Mouse (Mus musculus): ENCODE results near the gene Cyp2c23. TPM values are rescaled to one million over a fixed set of nuclear protein-coding genes. Genes with fewer than 3 reads are reported as not detected.

Cyp2c23 gene
- polyA plus RNA-seq, 1 experiment from 2014 or later, result 0.20 TPM

- Histone ChIP-seq H3K4me1 (ENCODE audit: control insufficient read depth, insufficient read depth, low read length) (no peaks in the 10 kb centered on the region), H3K36me3 (ENCODE audit: control insufficient read depth, insufficient read depth, low read length) (no peaks in the 10 kb centered on the region), H3K9me3 (replicated peaks; ENCODE audit: control insufficient read depth, low read length) (0 out of 2 replicates have a peak, but pooled peaks cover 3% of the 10 kb centered on the region), H3K4me2 (no peak overlapping the region), H3K9ac (ENCODE audit: low read depth, low read length) (no peak overlapping the region), H3K27ac (ENCODE audit: low read depth, low read length) (no peak overlapping the region), H3K27me3 (ENCODE audit: control insufficient read depth, insufficient read depth, low read length) (no peaks in the 10 kb centered on the region), H3K4me3 (ENCODE audit: low read depth, low read length) (no peak overlapping the region)
- 21% methylated on average over 2 of the region's 2 CpGs for WGBS (ENCODE audit: insufficient replicate concordance)
- ATAC-seq (replicated peaks; ENCODE audit: insufficient number of reproducible peaks, low FRiP score, low TSS enrichment), result no peak
Observed at GRCm38 (mm10) chr19:43959162-43959561, 69.8 kb downstream of the Cyp2c23 start.

GRCm38 (mm10) chr19:43957881-43958280, 71.1 kb downstream of the Cyp2c23 start:
- H3K9ac ChIP-seq (ENCODE audit: low read depth, low read length), result no peak overlapping the region
- H3K4me2 ChIP-seq, result no peak overlapping the region
- WGBS (ENCODE audit: insufficient replicate concordance), result 93% methylated on average over 4 of the region's 4 CpGs
- H3K4me3 ChIP-seq (ENCODE audit: low read depth, low read length), result no peak overlapping the region
- H3K36me3 ChIP-seq (ENCODE audit: control insufficient read depth, insufficient read depth, low read length), result no peaks in the 10 kb centered on the region
- no peak for ATAC-seq (replicated peaks; ENCODE audit: insufficient number of reproducible peaks, low FRiP score, low TSS enrichment)
- H3K4me1 ChIP-seq (ENCODE audit: control insufficient read depth, insufficient read depth, low read length), result no peaks in the 10 kb centered on the region
- no peak overlapping the region for H3K27ac ChIP-seq (ENCODE audit: low read depth, low read length)
- H3K27me3 ChIP-seq (ENCODE audit: control insufficient read depth, insufficient read depth, low read length), result no peaks in the 10 kb centered on the region
- H3K9me3 ChIP-seq (replicated peaks; ENCODE audit: control insufficient read depth, low read length), result 0 out of 2 replicates have a peak, but pooled peaks cover 3% of the 10 kb centered on the region

GRCm38 (mm10) chr19:43957402-43957801, 71.6 kb downstream of the Cyp2c23 start:
- Histone ChIP-seq H3K9ac (ENCODE audit: low read depth, low read length) (no peak overlapping the region), H3K27ac (ENCODE audit: low read depth, low read length) (no peak overlapping the region), H3K27me3 (ENCODE audit: control insufficient read depth, insufficient read depth, low read length) (no peaks in the 10 kb centered on the region), H3K4me1 (ENCODE audit: control insufficient read depth, insufficient read depth, low read length) (no peaks in the 10 kb centered on the region), H3K9me3 (replicated peaks; ENCODE audit: control insufficient read depth, low read length) (0 out of 2 replicates have a peak, but pooled peaks cover 3% of the 10 kb centered on the region), H3K36me3 (ENCODE audit: control insufficient read depth, insufficient read depth, low read length) (no peaks in the 10 kb centered on the region), H3K4me2 (no peak overlapping the region), H3K4me3 (ENCODE audit: low read depth, low read length) (no peak overlapping the region)
- ATAC-seq (replicated peaks; ENCODE audit: insufficient number of reproducible peaks, low FRiP score, low TSS enrichment), result no peak
- 20% methylated on average over 4 of the region's 4 CpGs for whole genome bisulfite sequencing (ENCODE audit: insufficient replicate concordance)

- WGBS (ENCODE audit: insufficient replicate concordance), result 74% methylated on average over 5 of the region's 5 CpGs
- Histone ChIP-seq H3K4me3 (ENCODE audit: low read depth, low read length) (no peak overlapping the region), H3K4me1 (ENCODE audit: control insufficient read depth, insufficient read depth, low read length) (no peaks in the 10 kb centered on the region), H3K36me3 (ENCODE audit: control insufficient read depth, insufficient read depth, low read length) (no peaks in the 10 kb centered on the region), H3K27me3 (ENCODE audit: control insufficient read depth, insufficient read depth, low read length) (no peaks in the 10 kb centered on the region), H3K4me2 (no peak overlapping the region), H3K9ac (ENCODE audit: low read depth, low read length) (no peak overlapping the region), H3K27ac (ENCODE audit: low read depth, low read length) (no peak overlapping the region), H3K9me3 (replicated peaks; ENCODE audit: control insufficient read depth, low read length) (no peaks in the 10 kb centered on the region)
- ATAC-seq (replicated peaks; ENCODE audit: insufficient number of reproducible peaks, low FRiP score, low TSS enrichment), result no peak
Observed at GRCm38 (mm10) chr19:43955266-43955665, 73.7 kb downstream of the Cyp2c23 start.

Other genes with a start within 250 kb of the Cyp2c23 start
- 0.03 and 0.04 TPM in 2 replicates for gene Abcc2, start 247.0 kb downstream of the Cyp2c23 start, polyA plus RNA-seq (2014; fragmentation: Nextera tagmentation; extraction: Ambion mirVana)
- 11.4 and 11.7 TPM in 2 replicates for gene Dnmbp, start 89.0 kb downstream of the Cyp2c23 start, polyA plus RNA-seq (2014; fragmentation: Nextera tagmentation; extraction: Ambion mirVana)
- gene Cpn1, start 42.7 kb downstream of the Cyp2c23 start, polyA plus RNA-seq (2014; fragmentation: Nextera tagmentation; extraction: Ambion mirVana), result 0.77 and 2.0 TPM in 2 replicates
- gene Erlin1, start 40.6 kb upstream of the Cyp2c23 start, polyA plus RNA-seq (2014; fragmentation: Nextera tagmentation; extraction: Ambion mirVana), result 14.4 and 16.2 TPM in 2 replicates
- gene Chuk, start 78.3 kb upstream of the Cyp2c23 start, polyA plus RNA-seq (2014; fragmentation: Nextera tagmentation; extraction: Ambion mirVana), result 31.8 and 38.9 TPM in 2 replicates
- gene Cwf19l1, start 106.7 kb upstream of the Cyp2c23 start, polyA plus RNA-seq (2014; fragmentation: Nextera tagmentation; extraction: Ambion mirVana), result 22.4 and 26.1 TPM in 2 replicates
- 65.5 and 76.0 TPM in 2 replicates for gene Bloc1s2, start 117.2 kb upstream of the Cyp2c23 start, polyA plus RNA-seq (2014; fragmentation: Nextera tagmentation; extraction: Ambion mirVana)
- not detected in 2 replicates for gene Pkd2l1, start 163.2 kb upstream of the Cyp2c23 start, polyA plus RNA-seq (2014; fragmentation: Nextera tagmentation; extraction: Ambion mirVana)
- 0.21 TPM in 1 of 2 replicates, not detected in the other for gene Scd3, start 174.1 kb upstream of the Cyp2c23 start, polyA plus RNA-seq (2014; fragmentation: Nextera tagmentation; extraction: Ambion mirVana)